Mouse (Mus musculus): ENCODE measurements around the gene Hdgf. TPM values are rescaled to one million over a fixed set of nuclear protein-coding genes. Genes with fewer than 3 reads are reported as not detected.
A peak's percentile ranks its signal among the peaks of the same experiment; 100 is the strongest.
"Not testable (repeated sequence)": the region's sequence is repeated elsewhere in the genome, so short reads cannot be mapped to it uniquely, and the experiment has no call there.

The Hdgf gene
- 520 and 526 TPM in 2 replicates for polyA plus RNA-seq (2014; fragmentation: Nextera tagmentation; extraction: Ambion mirVana)

DNA sequence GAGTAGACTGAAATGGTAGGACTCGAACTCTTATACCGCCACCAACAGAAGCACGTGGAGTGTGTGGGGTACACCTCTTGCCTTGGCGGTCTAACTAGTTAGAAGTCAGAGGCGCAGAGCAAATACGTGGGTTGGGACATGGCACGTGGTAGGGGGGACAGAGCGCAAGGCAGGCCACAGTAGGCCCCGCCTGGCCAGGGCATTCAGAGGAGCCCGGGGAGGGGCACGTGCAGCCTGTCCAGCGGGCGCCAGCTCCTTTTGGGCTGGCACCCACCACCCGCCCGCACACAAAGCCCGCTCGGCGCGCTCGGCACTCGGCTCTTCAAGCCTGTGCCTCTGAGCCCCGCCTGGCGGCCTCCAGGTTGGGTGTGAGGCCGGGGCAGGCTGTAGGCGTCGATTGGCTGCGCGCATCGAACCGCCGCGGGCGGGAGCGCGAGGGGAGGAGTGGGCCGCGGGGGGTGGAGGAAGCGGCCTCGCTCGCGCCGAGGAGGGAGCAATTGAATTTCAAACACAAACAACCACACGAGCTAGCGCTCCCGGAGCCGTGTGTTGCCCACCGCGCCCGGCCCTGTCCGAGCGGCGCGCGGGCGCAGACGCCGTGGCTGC, at the start of gene Hdgf:
Gene Hdgf, plus strand, starts transcription at position 442 of the 606 bp plus-strand sequence.
- H3K27ac ChIP-seq (ENCODE audit: low read depth, low read length) = peak within 1 kb of the TSS; percentile 99
- no peaks in the 10 kb centered on the region for H3K27me3 ChIP-seq (replicated peaks; ENCODE audit: control insufficient read depth, insufficient read depth, low read length)
- peak within 1 kb of the TSS; percentile 100 for H3K4me3 ChIP-seq (ENCODE audit: low read depth, low read length)
- no peaks in the 10 kb centered on the region for H3K9me3 ChIP-seq (ENCODE audit: control insufficient read depth, low read length)
- no peaks in the 10 kb centered on the region; the same call in 1 of the 2 replicates for H3K36me3 ChIP-seq (ENCODE audit: control insufficient read depth, insufficient read depth, low read length)
- H3K4me1 ChIP-seq (replicated peaks; ENCODE audit: control insufficient read depth, insufficient read depth, low read length) = peaks cover 50% of the 10 kb centered on the region
- DNase-seq (ENCODE audit: low spot score) = peak; percentile 95
- under 1% methylated on average over 57 of the region's 57 CpGs for WGBS
- peak within 1 kb of the TSS; percentile 100 for H3K9ac ChIP-seq (ENCODE audit: low read depth, low read length)
- H3K4me2 ChIP-seq = peak within 1 kb of the TSS; percentile 86
- ATAC-seq (replicated peaks; ENCODE audit: low FRiP score) = peak; percentile 88

- no peak overlapping the region for H3K27ac ChIP-seq (ENCODE audit: low read depth, low read length)
- DNase-seq (ENCODE audit: low spot score) (no peak), ATAC-seq (replicated peaks; ENCODE audit: low FRiP score) (no peak)
- H3K9me3 ChIP-seq (ENCODE audit: control insufficient read depth, low read length) = no peaks in the 10 kb centered on the region
- H3K4me3 ChIP-seq (ENCODE audit: low read depth, low read length) = no peak overlapping the region
- no peaks in the 10 kb centered on the region; the same call in 1 of the 2 replicates for H3K27me3 ChIP-seq (replicated peaks; ENCODE audit: control insufficient read depth, insufficient read depth, low read length)
- no peak overlapping the region for H3K9ac ChIP-seq (ENCODE audit: low read depth, low read length)
- peaks cover 37% of the 10 kb centered on the region for H3K36me3 ChIP-seq (ENCODE audit: control insufficient read depth, insufficient read depth, low read length)
- WGBS = 84% methylated on average over 8 of the region's 8 CpGs
- H3K4me1 ChIP-seq (replicated peaks; ENCODE audit: control insufficient read depth, insufficient read depth, low read length) = no peaks in the 10 kb centered on the region
- H3K4me2 ChIP-seq = no peak overlapping the region
These were observed 48.5 kb upstream of the Hdgf start for GRCm38 (mm10) chr3:87857666-87858065.

DNA sequence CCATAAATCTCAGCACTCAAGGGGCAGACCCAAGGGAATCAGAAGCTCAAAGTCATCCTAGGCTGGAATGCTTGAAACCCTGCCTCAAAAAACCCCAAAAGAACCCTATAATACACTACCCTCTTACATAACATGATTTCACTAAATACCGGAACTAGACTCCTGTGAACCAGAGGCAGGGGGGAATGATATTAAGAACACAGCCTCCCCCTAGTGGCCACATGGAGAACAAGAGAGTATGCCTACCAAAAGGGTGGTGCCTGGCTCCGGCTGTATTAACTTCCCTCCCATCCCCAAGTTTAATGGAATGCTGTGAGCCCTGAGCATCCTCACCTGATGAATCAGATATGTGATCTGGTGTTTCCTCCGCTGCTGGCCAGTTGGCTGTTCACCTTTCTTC, 46.3 kb upstream of the Hdgf start:
- Histone ChIP-seq H3K4me1 (replicated peaks; ENCODE audit: control insufficient read depth, insufficient read depth, low read length) (no peaks in the 10 kb centered on the region), H3K27ac (ENCODE audit: low read depth, low read length) (no peak overlapping the region), H3K4me2 (no peak overlapping the region), H3K9ac (ENCODE audit: low read depth, low read length) (no peak overlapping the region), H3K4me3 (ENCODE audit: low read depth, low read length) (no peak overlapping the region), H3K36me3 (ENCODE audit: control insufficient read depth, insufficient read depth, low read length) (peaks cover 47% of the 10 kb centered on the region), H3K27me3 (replicated peaks; ENCODE audit: control insufficient read depth, insufficient read depth, low read length) (no peaks in the 10 kb centered on the region), H3K9me3 (ENCODE audit: control insufficient read depth, low read length) (no peaks in the 10 kb centered on the region)
- no peak for DNase-seq (ENCODE audit: low spot score)
- 42% methylated on average over 3 of the region's 3 CpGs for WGBS
- ATAC-seq (replicated peaks; ENCODE audit: low FRiP score) = no peak

GRCm38 (mm10) chr3:87864111-87864510, 42.0 kb upstream of the Hdgf start:
- H3K4me3 ChIP-seq (ENCODE audit: low read depth, low read length); DNase-seq (ENCODE audit: low spot score); H3K9me3 ChIP-seq (ENCODE audit: control insufficient read depth, low read length); H3K4me1 ChIP-seq (replicated peaks; ENCODE audit: control insufficient read depth, insufficient read depth, low read length); H3K27me3 ChIP-seq (replicated peaks; ENCODE audit: control insufficient read depth, insufficient read depth, low read length); H3K4me2 ChIP-seq; H3K27ac ChIP-seq (ENCODE audit: low read depth, low read length); ATAC-seq (replicated peaks; ENCODE audit: low FRiP score); H3K9ac ChIP-seq (ENCODE audit: low read depth, low read length): not testable (repeated sequence)
- 87% methylated on average over 4 of the region's 4 CpGs for WGBS
- peaks cover 52% of the 10 kb centered on the region for H3K36me3 ChIP-seq (ENCODE audit: control insufficient read depth, insufficient read depth, low read length)

- H3K36me3 ChIP-seq (ENCODE audit: control insufficient read depth, insufficient read depth, low read length) = peaks cover 16% of the 10 kb centered on the region
- DNase-seq (ENCODE audit: low spot score) (no peak), ATAC-seq (replicated peaks; ENCODE audit: low FRiP score) (no peak)
These were observed 28.4 kb upstream of the Hdgf start for GRCm38 (mm10) chr3:87877730-87878129.

DNA sequence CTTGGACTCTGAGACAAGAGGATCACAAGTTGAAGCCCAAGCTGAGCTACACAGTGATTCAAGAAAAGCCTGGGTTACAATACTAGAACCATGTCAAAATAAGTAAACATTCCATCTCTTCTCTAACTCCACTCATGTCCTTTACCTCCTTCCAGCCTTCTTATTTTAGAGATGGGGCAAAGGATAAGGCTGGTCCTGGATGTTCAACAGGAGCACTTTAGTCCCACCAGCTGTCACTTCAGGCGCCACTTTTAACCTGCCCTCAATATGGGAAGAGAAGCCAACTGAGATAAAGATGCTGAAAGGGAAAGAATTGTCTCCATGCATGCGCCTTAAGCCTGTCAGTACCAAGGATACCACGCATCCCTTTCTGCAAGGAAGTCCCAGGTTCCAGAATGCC, 21.8 kb upstream of the Hdgf start:
- peak overlapping the region; percentile 94 for H3K4me3 ChIP-seq (ENCODE audit: low read depth, low read length)
- ATAC-seq (replicated peaks; ENCODE audit: low FRiP score) (no peak), DNase-seq (ENCODE audit: low spot score) (no peak)
- H3K27me3 ChIP-seq (replicated peaks; ENCODE audit: control insufficient read depth, insufficient read depth, low read length) = no peaks in the 10 kb centered on the region
- H3K4me1 ChIP-seq (replicated peaks; ENCODE audit: control insufficient read depth, insufficient read depth, low read length) = peaks cover 19% of the 10 kb centered on the region
- peak overlapping the region; percentile 95 for H3K9ac ChIP-seq (ENCODE audit: low read depth, low read length)
- peak overlapping the region; percentile 88 for H3K27ac ChIP-seq (ENCODE audit: low read depth, low read length)
- WGBS = 4% methylated on average over 3 of the region's 3 CpGs
- H3K36me3 ChIP-seq (ENCODE audit: control insufficient read depth, insufficient read depth, low read length) = peaks cover 7% of the 10 kb centered on the region
- H3K9me3 ChIP-seq (ENCODE audit: control insufficient read depth, low read length) = no peaks in the 10 kb centered on the region; the same call in 1 of the 2 replicates
- H3K4me2 ChIP-seq = peak overlapping the region; percentile 96

More at GRCm38 (mm10) chr3:87877730-87878129, 28.4 kb upstream of the Hdgf start:
- WGBS = 89% methylated on average over 4 of the region's 4 CpGs
- H3K9me3 ChIP-seq (ENCODE audit: control insufficient read depth, low read length) = no peaks in the 10 kb centered on the region
- H3K4me2 ChIP-seq = no peak overlapping the region
- H3K9ac ChIP-seq (ENCODE audit: low read depth, low read length) = no peak overlapping the region
- H3K4me3 ChIP-seq (ENCODE audit: low read depth, low read length) = no peak overlapping the region
- H3K27me3 ChIP-seq (replicated peaks; ENCODE audit: control insufficient read depth, insufficient read depth, low read length) = no peaks in the 10 kb centered on the region
- no peak overlapping the region for H3K27ac ChIP-seq (ENCODE audit: low read depth, low read length)
- peaks cover 4% of the 10 kb centered on the region for H3K4me1 ChIP-seq (replicated peaks; ENCODE audit: control insufficient read depth, insufficient read depth, low read length)

- H3K4me1 ChIP-seq (replicated peaks; ENCODE audit: control insufficient read depth, insufficient read depth, low read length) = peaks cover 19% of the 10 kb centered on the region
- peak overlapping the region; percentile 88 for H3K27ac ChIP-seq (ENCODE audit: low read depth, low read length)
- H3K9ac ChIP-seq (ENCODE audit: low read depth, low read length) = peak overlapping the region; percentile 95
- ATAC-seq (replicated peaks; ENCODE audit: low FRiP score) (peak; percentile 13), DNase-seq (ENCODE audit: low spot score) (peak; percentile 60)
- peak overlapping the region; percentile 96 for H3K4me2 ChIP-seq
- H3K9me3 ChIP-seq (ENCODE audit: control insufficient read depth, low read length) = no peaks in the 10 kb centered on the region; the same call in 1 of the 2 replicates
- H3K4me3 ChIP-seq (ENCODE audit: low read depth, low read length) = peak overlapping the region; percentile 94
- under 1% methylated on average over 24 of the region's 28 CpGs for WGBS
- peaks cover 7% of the 10 kb centered on the region for H3K36me3 ChIP-seq (ENCODE audit: control insufficient read depth, insufficient read depth, low read length)
- no peaks in the 10 kb centered on the region for H3K27me3 ChIP-seq (replicated peaks; ENCODE audit: control insufficient read depth, insufficient read depth, low read length)
These were observed 21.3 kb upstream of the Hdgf start for GRCm38 (mm10) chr3:87884708-87885251.

GRCm38 (mm10) chr3:87885281-87886003, 20.7 kb upstream of the Hdgf start, which contains the start of gene Prcc:
Gene Prcc, minus strand, starts transcription at chr3:87885608.
- Histone ChIP-seq H3K27ac (ENCODE audit: low read depth, low read length) (peak within 1 kb of the TSS; percentile 88), H3K36me3 (ENCODE audit: control insufficient read depth, insufficient read depth, low read length) (peaks cover 4% of the 10 kb centered on the region), H3K9me3 (ENCODE audit: control insufficient read depth, low read length) (no peaks in the 10 kb centered on the region; the same call in 1 of the 2 replicates), H3K27me3 (replicated peaks; ENCODE audit: control insufficient read depth, insufficient read depth, low read length) (no peaks in the 10 kb centered on the region), H3K4me3 (ENCODE audit: low read depth, low read length) (peak within 1 kb of the TSS; percentile 94), H3K9ac (ENCODE audit: low read depth, low read length) (peak within 1 kb of the TSS; percentile 95), H3K4me2 (peak within 1 kb of the TSS; percentile 96), H3K4me1 (replicated peaks; ENCODE audit: control insufficient read depth, insufficient read depth, low read length) (peaks cover 19% of the 10 kb centered on the region)
- under 1% methylated on average over 33 of the region's 33 CpGs for WGBS
- peak; percentile 82 for DNase-seq (ENCODE audit: low spot score)
- peak; percentile 94 for ATAC-seq (replicated peaks; ENCODE audit: low FRiP score)

All from liver, embryonic 11.5 days (tissue).